ENCODE assay signal across 21 mouse cellular contexts in the genomic region with DNA sequence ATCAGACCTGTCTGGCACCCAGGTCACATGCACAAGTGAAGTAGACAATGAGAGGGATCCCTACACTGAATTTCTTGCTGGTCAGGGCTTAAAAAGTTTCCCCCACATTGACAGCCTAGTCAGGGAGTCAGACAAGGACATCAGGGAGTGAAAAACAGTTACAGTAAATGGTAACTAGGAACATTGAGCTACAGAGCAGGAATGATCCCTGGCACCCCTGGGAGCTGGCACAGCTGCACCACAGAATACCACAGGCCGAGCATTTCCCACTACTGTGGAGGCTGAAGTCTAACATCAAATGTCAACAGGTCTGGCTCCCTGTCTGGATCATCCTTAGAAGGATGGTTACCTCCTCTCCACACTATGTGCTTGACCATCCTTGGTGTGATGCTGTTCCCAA.
"Had no signal": no experiment of that assay in that cellular context is flagged by ENCODE, and none has a peak within 500 bp of the region (broad histone marks: within the 10 kb centered on the region; RNA-seq: fewer than 3 reads in every experiment).

No protein-coding gene starts in this region.

- H3K9me3 ChIP-seq: heart, embryonic 10.5 days; heart, embryonic 12.5 days; hindbrain, embryonic 10.5 days; hindbrain, embryonic 12.5 days; hindbrain, embryonic 15.5 days; kidney, embryonic 15.5 days; limb, embryonic 13.5 days; limb, embryonic 15.5 days; liver, embryonic 12.5 days had no signal

- H3K36me3 ChIP-seq: heart, embryonic 10.5 days; heart, embryonic 12.5 days; hindbrain, embryonic 10.5 days; hindbrain, embryonic 12.5 days; hindbrain, embryonic 15.5 days; kidney, embryonic 15.5 days; limb, embryonic 13.5 days; limb, embryonic 15.5 days; liver, embryonic 12.5 days had no signal

- H3K27ac ChIP-seq: gastrocnemius, adult 2 months; heart, embryonic 10.5 days; hindbrain, embryonic 10.5 days; hindbrain, embryonic 12.5 days; hindbrain, embryonic 15.5 days; hindbrain, postnatal 0 days; limb, embryonic 13.5 days; limb, embryonic 15.5 days; liver, embryonic 12.5 days; liver, embryonic 14.5 days had no signal

- H3K4me1 ChIP-seq: heart, embryonic 10.5 days; heart, embryonic 12.5 days; hindbrain, embryonic 10.5 days; hindbrain, embryonic 12.5 days; hindbrain, embryonic 15.5 days; limb, embryonic 15.5 days; liver, embryonic 12.5 days had no signal

- ATAC-seq: hindbrain, postnatal 0 days; intestine, embryonic 16.5 days; liver, embryonic 12.5 days had no signal

- H3K27me3 ChIP-seq: heart, embryonic 12.5 days; hindbrain, embryonic 12.5 days; hindbrain, embryonic 15.5 days; kidney, embryonic 15.5 days; limb, embryonic 13.5 days; limb, embryonic 15.5 days; liver, embryonic 12.5 days had no signal

- H3K9ac ChIP-seq: heart, embryonic 12.5 days; hindbrain, embryonic 12.5 days; hindbrain, embryonic 15.5 days; kidney, embryonic 15.5 days; limb, embryonic 13.5 days; limb, embryonic 15.5 days; liver, embryonic 12.5 days; liver, embryonic 14.5 days had no signal

- H3K4me2 ChIP-seq: heart, embryonic 12.5 days; hindbrain, embryonic 12.5 days; hindbrain, embryonic 15.5 days; kidney, embryonic 15.5 days; limb, embryonic 13.5 days; limb, embryonic 15.5 days; liver, embryonic 12.5 days had no signal

- DNase-seq: gastrocnemius, adult 2 months; gastrocnemius, postnatal 10 days; gastrocnemius, postnatal 25 days; heart, adult 18-20 months; heart, postnatal 10 days; heart, postnatal 4 days; layer of hippocampus, adult 9-11 months; layer of hippocampus, postnatal 36 days; left cerebral cortex, postnatal 4 days had no signal

- H3K4me3 ChIP-seq: gastrocnemius, adult 2 months; heart, embryonic 10.5 days; heart, embryonic 12.5 days; hindbrain, embryonic 10.5 days; hindbrain, embryonic 12.5 days; hindbrain, embryonic 15.5 days; kidney, embryonic 15.5 days; limb, embryonic 13.5 days; limb, embryonic 15.5 days; liver, embryonic 12.5 days had no signal
